Mouse (Mus musculus) layer of hippocampus, adult 11-12 months (tissue): ENCODE measurements at regions not wholly inside any gene's neighbourhood (a gene's known extent, or its start where the extent isn't known, plus 50 kb on each side); places are given as distances from the start of the nearest gene placed in this dataset.
"Not testable (repeated sequence)": the region's sequence is repeated elsewhere in the genome, so short reads cannot be mapped to it uniquely, and the experiment has no call there.

Experiments
- DNase-seq: peaks from one replicate; pipeline ENCODE4 v3.0.0; 2022; ENCODE audit warnings: low spot score

GRCm38 (mm10) chr12:65424506-65424905 is 199.2 kb downstream of the Wdr20rt start:
- DNase-seq = no peak

- DNase-seq = no peak
Measured at GRCm38 (mm10) chr12:65425440-65425839, 200.1 kb downstream of the Wdr20rt start.

GRCm38 (mm10) chr12:65426884-65427283 is 201.6 kb downstream of the Wdr20rt start:
- no peak for DNase-seq

GRCm38 (mm10) chr12:65428214-65428981 is 203.1 kb downstream of the Wdr20rt start:
- no peak for DNase-seq

- no peak for DNase-seq
Measured at GRCm38 (mm10) chr12:65450845-65451244, 225.5 kb downstream of the Wdr20rt start.

GRCm38 (mm10) chr12:65455683-65456082 is 230.4 kb downstream of the Wdr20rt start:
- no peak for DNase-seq

GRCm38 (mm10) chr12:65456956-65457355 is 231.6 kb downstream of the Wdr20rt start:
- no peak for DNase-seq

GRCm38 (mm10) chr12:65464246-65464645 is 238.9 kb downstream of the Wdr20rt start:
- DNase-seq = no peak

GRCm38 (mm10) chr12:65478674-65479073 is 253.4 kb downstream of the Wdr20rt start:
- not testable (repeated sequence) for DNase-seq

GRCm38 (mm10) chr12:65480829-65481228 is 255.5 kb downstream of the Wdr20rt start:
- no peak for DNase-seq

- DNase-seq = no peak
Measured at GRCm38 (mm10) chr12:65491092-65491491, 265.8 kb downstream of the Wdr20rt start.

- no peak for DNase-seq
Measured at GRCm38 (mm10) chr12:65494388-65495030, 269.2 kb downstream of the Wdr20rt start.

GRCm38 (mm10) chr12:65496613-65497012 is 271.3 kb downstream of the Wdr20rt start:
- DNase-seq = no peak

GRCm38 (mm10) chr12:65497602-65498001 is 272.3 kb downstream of the Wdr20rt start:
- no peak for DNase-seq

- no peak for DNase-seq
Measured at GRCm38 (mm10) chr12:65501459-65501858, 276.1 kb downstream of the Wdr20rt start.

GRCm38 (mm10) chr12:65502045-65502444 is 276.7 kb downstream of the Wdr20rt start:
- DNase-seq = no peak

GRCm38 (mm10) chr12:65513070-65513469 is 287.8 kb downstream of the Wdr20rt start:
- no peak for DNase-seq

- DNase-seq = no peak
Measured at GRCm38 (mm10) chr12:65534142-65534690, 308.9 kb downstream of the Wdr20rt start.

- no peak for DNase-seq
Measured at GRCm38 (mm10) chr12:65548301-65548700, 323.0 kb downstream of the Wdr20rt start.

GRCm38 (mm10) chr12:65552230-65552629 is 326.9 kb downstream of the Wdr20rt start:
- no peak for DNase-seq

GRCm38 (mm10) chr12:65559036-65559435 is 333.7 kb downstream of the Wdr20rt start:
- DNase-seq = no peak

GRCm38 (mm10) chr12:65559809-65560208 is 334.5 kb downstream of the Wdr20rt start:
- no peak for DNase-seq

- no peak for DNase-seq
Measured at GRCm38 (mm10) chr12:65571633-65572032, 346.3 kb downstream of the Wdr20rt start.
